Mouse (Mus musculus) intestine, embryonic 14.5 days (tissue): ENCODE measurements around the gene Tgfbr1. TPM values are rescaled to one million over a fixed set of nuclear protein-coding genes. Genes with fewer than 3 reads are reported as not detected.

Source experiments
- ATAC-seq: fragments of 200-750 bp; cut with Nextera tagmentation; replicated peaks from 2 replicates; pipeline ENCODE4 v1.8.0; 2017; ENCODE audit warnings: low read depth, moderate number of reproducible peaks, moderate TSS enrichment, moderate library complexity; ENCODE audit not compliant: low FRiP score, low TSS enrichment
- DNase-seq: peaks from one replicate; pipeline ENCODE4 v3.0.0-alpha.2; 2018; ENCODE audit warnings: low spot score
- H3K27ac ChIP-seq: fragments of 300-500 bp; sonication (generic); 2 replicates; pipeline ENCODE4 v1.5.1; 2014; ENCODE audit warnings: low read depth, mild to moderate bottlenecking, control low read depth
- H3K27me3 ChIP-seq: fragments of 300-500 bp; sonication (generic); replicated peaks from 2 replicates; pipeline ENCODE4 v1.6.1; 2014; ENCODE audit warnings: low read length, control low read depth; ENCODE audit not compliant: control insufficient read depth, insufficient read depth
- H3K36me3 ChIP-seq: fragments of 300-500 bp; sonication (generic); 2 replicates; pipeline ENCODE4 v1.6.1; 2014; ENCODE audit warnings: low read length, control low read depth; ENCODE audit not compliant: control insufficient read depth, insufficient read depth
- H3K4me1 ChIP-seq: fragments of 300-500 bp; sonication (generic); replicated peaks from 2 replicates; pipeline ENCODE4 v1.6.1; 2014; ENCODE audit warnings: low read length, control low read depth, mixed read lengths; ENCODE audit not compliant: control insufficient read depth, insufficient read depth
- H3K4me2 ChIP-seq: fragments of 300-500 bp; sonication (generic); 2 replicates; pipeline ENCODE4 v1.6.1; 2014; ENCODE audit warnings: low read length
- H3K4me3 ChIP-seq: fragments of 300-500 bp; sonication (generic); 2 replicates; pipeline ENCODE4 v1.5.1; 2014; ENCODE audit warnings: low read depth, low read length, control low read depth, mixed read lengths
- H3K9ac ChIP-seq: fragments of 300-500 bp; sonication (generic); 2 replicates; pipeline ENCODE4 v1.6.1; 2014; ENCODE audit warnings: mild to moderate bottlenecking, low read length
- H3K9me3 ChIP-seq: fragments of 300-500 bp; sonication (generic); 2 replicates; pipeline ENCODE4 v1.6.1; 2016; ENCODE audit warnings: low read length, control low read depth; ENCODE audit not compliant: control insufficient read depth
- WGBS: fragments of 180-500 bp; shearing (Covaris S2); extraction: QIAGEN DNeasy Blood & Tissue Kit; methylation state at CpG from one replicate; pipeline ENCODE4 v1.1.7; 2014; 5-methylcytosine and 5-hydroxymethylcytosine counted together
- polyA plus RNA-seq: library from polyadenylated mRNA; unstranded; fragments of >200 nt; fragmentation: Nextera tagmentation; extraction: Ambion mirVana; gene quantifications from 2 replicates; pipeline ENCODE4 v1.2.1, GENCODE M21; 2014

Gene Tgfbr1
- polyA plus RNA-seq, 1 experiment from 2014 or later = 46.0 TPM

DNA sequence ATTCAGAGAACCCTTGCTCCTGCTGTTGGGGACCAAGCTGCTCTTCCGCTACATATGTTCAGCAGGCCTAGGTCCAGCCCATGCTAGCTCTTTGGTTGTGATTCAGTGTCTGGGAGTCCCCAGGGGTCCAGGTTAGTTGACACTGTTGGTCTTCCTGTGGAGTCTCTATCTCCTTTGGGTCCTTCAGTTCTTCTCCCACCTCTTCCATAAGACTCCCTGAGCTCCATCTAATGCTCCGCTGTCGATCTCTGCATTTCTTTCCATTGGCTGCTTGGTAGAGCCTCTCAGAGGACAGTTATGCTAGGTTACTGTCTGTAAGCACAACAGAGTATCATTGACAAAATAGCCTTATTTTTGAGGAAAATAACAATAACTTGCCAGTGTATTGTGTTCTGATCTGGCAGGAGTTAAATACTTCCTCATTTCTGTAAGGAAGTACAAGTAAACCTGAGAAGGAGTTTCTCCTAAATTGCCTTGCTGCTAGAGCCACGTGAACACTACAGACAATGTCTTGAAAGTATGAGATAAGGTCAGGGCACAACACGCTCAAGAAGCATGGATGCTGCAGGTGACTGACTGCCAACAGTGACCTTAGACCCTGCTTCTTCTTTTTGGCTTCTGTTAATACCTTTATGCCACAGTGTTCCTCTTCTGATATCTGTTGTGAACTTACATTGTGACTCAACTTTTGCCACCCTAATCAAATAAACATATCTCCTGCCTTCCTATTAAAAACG lies 45.1 kb downstream of the Tgfbr1 start:
- H3K4me3 ChIP-seq = no peak overlapping the region
- no peaks in the 10 kb centered on the region for H3K27me3 ChIP-seq
- 85% methylated on average over 6 of the region's 6 CpGs for WGBS
- peaks cover 67% of the 10 kb centered on the region for H3K36me3 ChIP-seq
- H3K9ac ChIP-seq = no peak overlapping the region
- H3K4me2 ChIP-seq = no peak overlapping the region
- no peak for DNase-seq
- ATAC-seq = no peak
- no peak overlapping the region for H3K27ac ChIP-seq
- H3K4me1 ChIP-seq = no peaks in the 10 kb centered on the region
- no peaks in the 10 kb centered on the region for H3K9me3 ChIP-seq

DNA sequence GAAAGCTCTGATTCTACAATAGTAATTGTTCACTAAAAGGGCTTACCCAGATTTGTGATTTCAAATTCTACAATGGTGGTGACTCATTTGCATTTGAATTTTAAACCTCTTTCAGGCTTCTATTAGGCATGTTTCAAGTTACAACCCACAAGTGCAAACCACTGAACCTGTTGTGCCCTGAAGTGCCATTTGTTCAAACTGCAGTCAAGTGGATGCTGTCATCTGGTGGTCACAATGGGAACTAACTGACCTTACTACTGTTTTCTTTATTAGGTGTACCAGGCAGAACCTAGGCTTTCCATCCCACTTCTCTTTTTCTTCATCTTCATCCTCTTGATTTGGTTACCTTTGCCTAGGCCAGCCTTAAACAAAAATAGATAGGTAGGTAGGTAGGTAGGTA lies 46.8 kb downstream of the Tgfbr1 start:
- DNase-seq (no peak), ATAC-seq (no peak)
- H3K4me3 ChIP-seq = no peak overlapping the region
- no peaks in the 10 kb centered on the region for H3K27me3 ChIP-seq
- H3K4me2 ChIP-seq = no peak overlapping the region
- H3K27ac ChIP-seq = no peak overlapping the region
- H3K9me3 ChIP-seq = no peaks in the 10 kb centered on the region
- peaks cover 78% of the 10 kb centered on the region for H3K36me3 ChIP-seq
- H3K4me1 ChIP-seq = no peaks in the 10 kb centered on the region
- no peak overlapping the region for H3K9ac ChIP-seq

DNA sequence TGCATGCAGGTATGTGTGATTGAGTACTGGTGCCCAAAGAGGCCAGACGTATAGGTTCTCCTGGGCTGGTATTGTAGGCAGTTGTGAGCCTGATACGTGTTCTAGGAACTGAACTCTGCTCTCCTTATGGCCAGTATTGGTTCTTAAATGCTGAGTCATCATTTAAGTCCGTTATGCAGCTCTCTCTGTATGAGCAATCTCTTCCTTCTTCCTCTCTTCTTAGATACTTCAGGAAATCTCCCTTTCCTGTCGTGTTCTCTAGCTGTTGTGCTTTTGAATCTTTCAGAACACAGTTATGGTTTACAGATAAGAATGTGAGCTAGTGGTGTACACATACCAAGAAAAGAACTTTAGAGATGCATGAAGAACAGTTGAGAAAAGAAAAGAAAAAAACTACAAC lies 47.3 kb downstream of the Tgfbr1 start:
- no peak for ATAC-seq
- 81% methylated on average over 4 of the region's 4 CpGs for WGBS
- Histone ChIP-seq H3K9ac (no peak overlapping the region), H3K4me2 (no peak overlapping the region), H3K36me3 (peaks cover 80% of the 10 kb centered on the region), H3K4me3 (no peak overlapping the region), H3K27me3 (no peaks in the 10 kb centered on the region), H3K9me3 (no peaks in the 10 kb centered on the region), H3K4me1 (no peaks in the 10 kb centered on the region), H3K27ac (no peak overlapping the region)
- DNase-seq = no peak

DNA sequence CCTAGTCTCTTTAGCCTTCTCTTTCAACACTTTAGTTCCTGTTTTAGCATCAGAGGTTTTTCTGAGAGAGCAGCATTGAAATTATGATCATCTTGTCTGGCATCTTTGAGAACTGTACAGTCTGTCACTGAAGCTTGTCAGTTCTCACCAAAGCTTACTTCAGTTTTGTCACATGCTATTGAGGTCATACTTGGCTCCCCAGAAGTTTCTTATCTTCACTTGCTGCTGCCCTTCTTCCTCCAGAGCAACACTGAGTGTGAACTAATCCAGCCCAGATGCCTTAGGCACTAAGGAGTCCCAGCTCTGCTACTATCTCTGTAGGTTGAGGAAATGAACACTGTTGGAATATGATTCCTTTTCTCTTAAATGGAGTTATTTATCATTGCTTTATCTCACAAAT lies 49.2 kb downstream of the Tgfbr1 start:
- ATAC-seq (no peak), DNase-seq (no peak)
- no peak overlapping the region for H3K4me2 ChIP-seq
- no peaks in the 10 kb centered on the region for H3K9me3 ChIP-seq
- H3K9ac ChIP-seq = no peak overlapping the region
- peaks cover 75% of the 10 kb centered on the region for H3K36me3 ChIP-seq
- no peaks in the 10 kb centered on the region for H3K27me3 ChIP-seq
- no peak overlapping the region for H3K27ac ChIP-seq
- no peaks in the 10 kb centered on the region for H3K4me1 ChIP-seq
- no peak overlapping the region for H3K4me3 ChIP-seq

DNA sequence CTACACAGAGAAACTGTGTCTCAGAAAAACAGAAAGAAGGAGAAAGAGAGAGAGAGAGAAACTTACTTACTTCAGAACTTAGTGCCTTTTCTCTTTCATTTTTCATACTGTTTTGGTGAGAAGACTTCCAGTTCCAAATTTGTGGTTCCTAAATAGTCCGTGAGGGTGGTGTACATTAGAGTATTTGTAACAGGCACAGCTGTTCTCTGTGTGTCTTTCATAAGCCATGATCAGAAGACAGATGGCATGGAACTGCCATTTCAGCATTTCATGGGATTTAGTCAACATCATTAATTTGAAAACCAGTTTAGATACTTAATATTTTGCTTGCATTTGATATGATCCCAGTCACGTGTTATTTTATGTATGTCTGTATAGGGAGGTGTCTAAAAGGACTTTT lies 51.5 kb downstream of the Tgfbr1 start:
- Histone ChIP-seq H3K4me3 (no peak overlapping the region), H3K27ac (no peak overlapping the region), H3K9me3 (no peaks in the 10 kb centered on the region), H3K9ac (no peak overlapping the region), H3K4me2 (no peak overlapping the region), H3K4me1 (no peaks in the 10 kb centered on the region), H3K36me3 (peaks cover 71% of the 10 kb centered on the region), H3K27me3 (no peaks in the 10 kb centered on the region)
- DNase-seq (no peak), ATAC-seq (no peak)
- 88% methylated on average over 2 of the region's 2 CpGs for WGBS

DNA sequence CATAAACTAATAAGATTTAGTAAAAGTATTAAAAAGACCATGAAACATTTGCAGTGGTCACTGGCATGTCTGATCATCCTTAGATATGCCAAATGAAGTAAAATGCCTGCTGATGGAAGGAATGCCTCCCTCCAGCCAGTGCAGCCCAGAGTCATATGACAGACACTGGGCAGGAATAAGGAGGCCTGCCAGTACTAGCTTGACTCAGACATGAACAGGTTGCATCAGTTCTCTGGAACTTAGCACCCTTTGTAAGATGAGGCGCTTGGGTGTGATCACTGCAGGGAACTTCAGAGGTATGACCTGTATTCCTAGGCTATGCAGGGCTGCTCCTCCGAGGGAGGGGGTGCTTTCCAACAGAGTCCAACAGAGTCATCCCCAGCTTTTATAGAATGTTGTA lies 54.1 kb downstream of the Tgfbr1 start:
- peaks cover 70% of the 10 kb centered on the region for H3K36me3 ChIP-seq
- ATAC-seq = no peak

DNA sequence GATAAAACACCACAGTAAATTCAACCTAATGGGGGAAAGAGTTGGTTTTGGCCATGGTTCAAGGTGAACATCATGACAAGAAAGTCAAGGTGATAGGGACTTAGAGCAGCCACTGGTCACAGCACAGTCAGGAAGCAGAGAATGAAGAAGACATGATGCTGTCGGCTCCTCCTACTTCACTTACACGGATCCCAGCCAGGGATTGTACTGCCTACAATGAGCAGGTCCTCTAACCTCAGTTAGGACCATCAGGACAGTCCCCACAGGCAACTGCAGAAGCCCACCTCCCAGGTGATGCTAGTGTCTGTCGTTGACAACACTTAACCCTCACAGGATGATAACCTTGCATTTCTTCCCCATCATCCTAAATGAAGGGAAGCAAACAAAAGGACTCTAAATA lies 64.8 kb downstream of the Tgfbr1 start:
- H3K4me2 ChIP-seq = no peak overlapping the region
- H3K36me3 ChIP-seq = no peaks in the 10 kb centered on the region; the same call in 1 of the 2 replicates
- no peaks in the 10 kb centered on the region for H3K9me3 ChIP-seq
- H3K27ac ChIP-seq = no peak overlapping the region
- 67% methylated on average over 3 of the region's 3 CpGs for WGBS
- no peak overlapping the region for H3K9ac ChIP-seq
- DNase-seq = no peak
- H3K27me3 ChIP-seq = no peaks in the 10 kb centered on the region
- H3K4me3 ChIP-seq = no peak overlapping the region
- no peak for ATAC-seq
- no peaks in the 10 kb centered on the region for H3K4me1 ChIP-seq

More for the DNA sequence above, 54.1 kb downstream of the Tgfbr1 start:
- Histone ChIP-seq H3K4me3 (no peak overlapping the region), H3K27me3 (no peaks in the 10 kb centered on the region), H3K4me2 (no peak overlapping the region), H3K9ac (no peak overlapping the region), H3K9me3 (no peaks in the 10 kb centered on the region), H3K27ac (no peak overlapping the region), H3K4me1 (no peaks in the 10 kb centered on the region)
- 82% methylated on average over 2 of the region's 2 CpGs for WGBS
- DNase-seq = peak; percentile 23

DNA sequence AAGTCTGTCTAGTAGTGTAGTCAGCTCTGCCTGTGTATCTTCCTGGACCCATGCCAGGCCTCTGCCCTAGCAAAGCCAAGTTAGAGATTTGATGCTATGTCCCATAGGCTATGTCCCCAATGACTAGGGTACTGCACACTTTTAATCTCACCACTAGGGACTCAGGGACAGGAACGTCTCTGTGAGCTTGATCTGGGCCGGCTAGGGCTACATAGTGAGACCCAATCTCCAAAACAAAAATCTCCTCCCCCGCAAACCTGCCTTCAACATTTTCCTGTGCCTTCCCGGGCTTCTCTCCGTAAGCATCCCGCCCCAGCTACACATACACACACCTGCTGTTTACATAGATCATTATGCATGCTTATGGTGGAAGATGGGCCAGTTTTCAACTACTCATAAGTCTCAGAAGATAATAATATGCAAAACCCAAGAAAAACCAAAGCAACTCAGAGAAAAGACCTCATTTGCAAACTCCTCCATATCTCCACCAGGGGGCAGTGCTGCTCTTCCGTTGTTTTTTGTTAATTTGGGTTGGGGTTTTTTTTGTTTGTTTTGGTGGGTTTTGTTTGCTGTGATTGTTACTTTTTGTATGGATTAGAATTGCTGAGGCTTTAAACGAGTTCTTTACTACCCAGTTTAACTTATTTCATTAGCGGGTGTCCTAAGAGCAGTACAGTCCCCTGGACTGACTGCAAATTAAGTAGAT lies 66.4 kb downstream of the Tgfbr1 start:
- Histone ChIP-seq H3K9ac (no peak overlapping the region), H3K4me1 (peaks cover 2% of the 10 kb centered on the region), H3K36me3 (no peaks in the 10 kb centered on the region), H3K4me3 (no peak overlapping the region), H3K27me3 (no peaks in the 10 kb centered on the region), H3K9me3 (no peaks in the 10 kb centered on the region), H3K27ac (no peak overlapping the region), H3K4me2 (no peak overlapping the region)
- DNase-seq = no peak
- WGBS = 22% methylated on average over 9 of the region's 9 CpGs
- no peak for ATAC-seq

DNA sequence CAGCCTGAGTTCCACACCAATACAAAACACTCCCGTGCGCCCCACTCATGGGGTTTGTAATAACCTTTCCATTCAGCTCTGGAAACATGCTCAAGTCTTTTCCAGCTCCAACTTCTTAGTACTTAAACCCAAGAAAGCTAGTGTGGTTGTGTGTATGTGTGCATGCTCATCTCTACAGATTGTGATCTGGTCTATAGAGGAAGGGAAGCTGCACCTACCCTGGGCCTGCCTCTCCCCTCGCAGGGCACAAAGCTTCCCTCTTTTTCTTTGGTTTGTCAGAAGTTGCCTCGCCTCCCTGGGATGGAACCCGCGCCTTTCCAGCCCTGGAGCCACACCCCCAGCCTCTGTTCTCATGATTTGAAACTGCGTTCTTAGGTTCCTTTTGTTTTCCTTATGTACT lies 67.2 kb downstream of the Tgfbr1 start:
- H3K4me3 ChIP-seq = no peak overlapping the region
- no peaks in the 10 kb centered on the region for H3K27me3 ChIP-seq
- H3K9me3 ChIP-seq = no peaks in the 10 kb centered on the region
- no peak overlapping the region for H3K27ac ChIP-seq
- H3K4me1 ChIP-seq = peaks cover 2% of the 10 kb centered on the region
- H3K9ac ChIP-seq = no peak overlapping the region
- H3K4me2 ChIP-seq = no peak overlapping the region
- H3K36me3 ChIP-seq = no peaks in the 10 kb centered on the region
- no peak for DNase-seq
- WGBS = 55% methylated on average over 7 of the region's 7 CpGs
- no peak for ATAC-seq
